Mouse (Mus musculus): ENCODE data around the gene Akt3.

- TF ChIP-seq CTCF (conservative IDR thresholded peaks at IDR 0.05; ENCODE audit: insufficient read depth, insufficient read length, low read depth, low read length) (no peak), POLR2A (IDR thresholded peaks at IDR 0.05; ENCODE audit: low read depth, low read length) (no peak)
These were observed 229.0 kb downstream of the Akt3 start for GRCm38 (mm10) chr1:177029032-177029431.
